Comparison of ENCODE assay signal across 11 mouse cellular contexts in the genomic region with DNA sequence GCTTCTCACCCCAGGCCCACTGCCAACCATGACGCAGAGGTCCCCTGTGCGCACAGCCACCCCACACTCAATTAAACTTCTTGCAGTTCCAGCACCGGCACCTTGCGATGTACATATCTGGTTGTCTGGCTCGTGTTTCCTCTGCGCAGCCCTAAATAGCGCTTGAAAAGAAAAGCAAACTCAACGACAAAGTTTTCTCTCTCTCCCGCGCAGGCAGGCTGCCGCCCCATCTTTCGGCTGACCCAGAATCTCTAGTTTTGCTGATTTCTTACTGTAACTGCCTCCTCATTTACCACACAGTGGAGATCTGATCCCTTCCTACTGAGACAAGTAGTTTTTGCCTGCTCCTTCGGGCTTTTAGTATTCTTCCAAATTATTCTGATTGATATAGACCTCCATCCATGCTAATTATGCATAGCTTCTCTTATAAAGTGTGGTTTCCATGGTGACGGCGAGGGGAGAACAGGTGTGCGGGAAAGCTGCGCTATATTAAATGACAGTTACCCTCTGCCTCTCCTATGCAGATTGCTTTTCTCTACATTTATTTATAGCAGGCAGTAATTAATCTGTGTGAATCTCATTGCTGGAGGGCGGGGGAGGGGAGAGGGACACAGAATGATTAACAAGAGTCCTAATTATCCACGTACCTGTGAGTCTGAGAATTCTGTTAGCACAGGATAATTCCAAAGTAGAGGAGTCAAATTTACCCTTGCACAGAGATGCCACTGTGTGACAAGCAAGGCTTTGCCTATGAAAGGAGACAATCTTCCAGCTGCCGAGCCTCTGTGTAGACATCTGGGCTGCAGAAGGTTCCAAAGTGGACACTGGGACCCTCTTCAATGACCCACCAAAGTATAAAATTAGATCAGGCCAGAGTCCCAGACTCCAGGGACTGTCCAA.
DNase-seq lines count a peak whose midpoint lies in the region; ATAC-seq lines count a peak whose summit lies in the region.
"Had no signal": no experiment of that assay in that cellular context is flagged by ENCODE, and none has a peak within 500 bp of the region (broad histone marks: within the 10 kb centered on the region; RNA-seq: fewer than 3 reads in every experiment).

No protein-coding gene starts in this region.

- H3K9me3 ChIP-seq in neural tube, embryonic 11.5 days (ENCODE audit: control insufficient read depth, low read length), result no peaks in the 10 kb centered on the region
- no peaks in the 10 kb centered on the region for H3K9me3 ChIP-seq in hindbrain, embryonic 14.5 days (ENCODE audit: control insufficient read depth, low read length)
- no peaks in the 10 kb centered on the region for H3K9me3 ChIP-seq in midbrain, embryonic 12.5 days
- H3K9me3 ChIP-seq: embryonic facial prominence, embryonic 15.5 days had no signal

- no peaks in the 10 kb centered on the region for H3K36me3 ChIP-seq in neural tube, embryonic 11.5 days (ENCODE audit: control insufficient read depth, insufficient read depth, low read length)
- H3K36me3 ChIP-seq in hindbrain, embryonic 14.5 days (replicated peaks; ENCODE audit: control insufficient read depth, insufficient read depth), result no peaks in the 10 kb centered on the region
- H3K36me3 ChIP-seq in midbrain, embryonic 12.5 days, result no peaks in the 10 kb centered on the region
- H3K36me3 ChIP-seq: embryonic facial prominence, embryonic 15.5 days had no signal

- ATAC-seq in neural tube, embryonic 11.5 days (ENCODE audit: insufficient read depth, low FRiP score, low TSS enrichment), result peak; percentile 69
- peak; percentile 80 for ATAC-seq in hindbrain, embryonic 14.5 days (ENCODE audit: low FRiP score)
- peak; percentile 63 for ATAC-seq in midbrain, embryonic 12.5 days (ENCODE audit: low FRiP score, low read depth)

- no peaks in the 10 kb centered on the region for H3K27me3 ChIP-seq in neural tube, embryonic 11.5 days (ENCODE audit: control insufficient read depth, insufficient read depth, low read length)
- no peaks in the 10 kb centered on the region for H3K27me3 ChIP-seq in hindbrain, embryonic 14.5 days (ENCODE audit: control insufficient read depth, insufficient read depth, low read length)
- no peaks in the 10 kb centered on the region for H3K27me3 ChIP-seq in midbrain, embryonic 12.5 days
- H3K27me3 ChIP-seq: embryonic facial prominence, embryonic 15.5 days had no signal

- no peak overlapping the region for H3K27ac ChIP-seq in neural tube, embryonic 11.5 days (ENCODE audit: low read depth, low read length)
- H3K27ac ChIP-seq in hindbrain, embryonic 14.5 days, result peak overlapping the region; percentile 73
- no peak overlapping the region for H3K27ac ChIP-seq in midbrain, embryonic 12.5 days (replicated peaks)
- H3K27ac ChIP-seq: embryonic facial prominence, embryonic 15.5 days; liver, embryonic 14.5 days had no signal

- WGBS in neural tube, embryonic 11.5 days, result 81% methylated on average over 20 of the region's 20 CpGs
- WGBS in hindbrain, embryonic 14.5 days, result 62% methylated on average over 20 of the region's 20 CpGs
- whole genome bisulfite sequencing in midbrain, embryonic 12.5 days, result 77% methylated on average over 20 of the region's 20 CpGs

- H3K4me3 ChIP-seq in neural tube, embryonic 11.5 days (ENCODE audit: low read depth, low read length), result no peak overlapping the region
- H3K4me3 ChIP-seq in hindbrain, embryonic 14.5 days (replicated peaks; ENCODE audit: low read length), result no peak overlapping the region
- H3K4me3 ChIP-seq in midbrain, embryonic 12.5 days, result no peak overlapping the region
- H3K4me3 ChIP-seq: embryonic facial prominence, embryonic 15.5 days had no signal

- no peak overlapping the region for H3K9ac ChIP-seq in neural tube, embryonic 11.5 days (ENCODE audit: low read length)
- H3K9ac ChIP-seq in hindbrain, embryonic 14.5 days, result no peak overlapping the region
- H3K9ac ChIP-seq in midbrain, embryonic 12.5 days (replicated peaks), result no peak overlapping the region
- H3K9ac ChIP-seq: embryonic facial prominence, embryonic 15.5 days; liver, embryonic 14.5 days had no signal

- DNase-seq in neural tube, embryonic 11.5 days (ENCODE audit: low spot score), result no peak
- DNase-seq in neural tube, embryonic 10.5 days (ENCODE audit: extremely low spot score, low spot score), result no peak
- DNase-seq in hindbrain, embryonic 14.5 days (ENCODE audit: low spot score), result peak; percentile 68
- DNase-seq in telencephalon, adult 2 months (ENCODE audit: low read depth, low spot score), result peak; percentile 87
- DNase-seq in cerebellum, postnatal 25 days, result no peak
- no peak for DNase-seq in thymus, postnatal 4 days
- DNase-seq: retina, postnatal 1 day; thymus, adult 2 months had no signal

- no peak overlapping the region for H3K4me2 ChIP-seq in neural tube, embryonic 11.5 days (ENCODE audit: low read depth)
- H3K4me2 ChIP-seq in hindbrain, embryonic 14.5 days (replicated peaks), result no peak overlapping the region
- no peak overlapping the region for H3K4me2 ChIP-seq in midbrain, embryonic 12.5 days (replicated peaks)
- H3K4me2 ChIP-seq: embryonic facial prominence, embryonic 15.5 days had no signal

- H3K4me1 ChIP-seq in neural tube, embryonic 11.5 days (ENCODE audit: control insufficient read depth, insufficient read depth, low read length), result peaks cover 2% of the 10 kb centered on the region; the same call in 1 of the 2 replicates
- H3K4me1 ChIP-seq in hindbrain, embryonic 14.5 days (replicated peaks; ENCODE audit: control insufficient read depth, insufficient read depth, low read length), result peaks cover 21% of the 10 kb centered on the region
- peaks cover 16% of the 10 kb centered on the region; the same call in 1 of the 2 replicates for H3K4me1 ChIP-seq in midbrain, embryonic 12.5 days
- H3K4me1 ChIP-seq: embryonic facial prominence, embryonic 15.5 days had no signal

Comparison
In these comparisons a context has a peak if more than half of its experiments do, and no peak if none do; other contexts are left out.
1. DNase-seq: peak in hindbrain, embryonic 14.5 days (single experiment) and telencephalon, adult 2 months (single experiment); none in neural tube, embryonic 11.5 days (single experiment), neural tube, embryonic 10.5 days (single experiment), cerebellum, postnatal 25 days (0 of 2) and thymus, postnatal 4 days (single experiment).
2. Peak in every context shown above with its lines, with median percentiles within 50 percentile points of each other: ATAC-seq.